Mouse (Mus musculus) limb, embryonic 13.5 days (tissue): ENCODE results near the gene Clec3a. TPM values are rescaled to one million over a fixed set of nuclear protein-coding genes. Genes with fewer than 3 reads are reported as not detected.

Source experiments
- ATAC-seq: fragments of 200-750 bp; cut with Nextera tagmentation; 2 replicates; pipeline ENCODE4 v1.8.0; 2017; ENCODE audit warnings: low read depth, moderate number of reproducible peaks, moderate TSS enrichment; ENCODE audit not compliant: low FRiP score
- H3K27ac ChIP-seq: fragments of 300-500 bp; sonication (generic); 2 replicates; pipeline ENCODE4 v1.5.1; 2015; ENCODE audit warnings: inconsistent platforms, mild to moderate bottlenecking, moderate library complexity
- H3K27me3 ChIP-seq: fragments of 300-500 bp; sonication (generic); 2 replicates; pipeline ENCODE4 v1.6.1; 2015; ENCODE audit warnings: mild to moderate bottlenecking, inconsistent platforms
- H3K36me3 ChIP-seq: fragments of 300-500 bp; sonication (generic); 2 replicates; pipeline ENCODE4 v1.6.1; 2015; ENCODE audit warnings: inconsistent platforms, mild to moderate bottlenecking, moderate library complexity
- H3K4me1 ChIP-seq: fragments of 300-500 bp; sonication (generic); 2 replicates; pipeline ENCODE4 v1.6.1; 2015; ENCODE audit warnings: inconsistent platforms
- H3K4me2 ChIP-seq: fragments of 300-500 bp; sonication (generic); replicated peaks from 2 replicates; pipeline ENCODE4 v1.6.1; 2015; ENCODE audit warnings: inconsistent platforms, mild to moderate bottlenecking, moderate library complexity
- H3K4me3 ChIP-seq: fragments of 300-500 bp; sonication (generic); 2 replicates; pipeline ENCODE4 v1.5.1; 2015; ENCODE audit warnings: moderate library complexity, mild to moderate bottlenecking, inconsistent platforms
- H3K9ac ChIP-seq: fragments of 300-500 bp; sonication (generic); 2 replicates; pipeline ENCODE4 v1.6.1; 2015; ENCODE audit warnings: mild to moderate bottlenecking, inconsistent platforms
- H3K9me3 ChIP-seq: fragments of 300-500 bp; sonication (generic); 2 replicates; pipeline ENCODE4 v1.6.1; 2016; ENCODE audit warnings: inconsistent platforms
- WGBS: fragments of 180-500 bp; shearing (Covaris S2); methylation state at CpG from one replicate; pipeline ENCODE4 v1.1.7; 2015; 5-methylcytosine and 5-hydroxymethylcytosine counted together
- polyA plus RNA-seq: library from polyadenylated mRNA; unstranded; fragments of >200 nt; fragmentation: Nextera tagmentation; extraction: Ambion mirVana; gene quantifications from 2 replicates; pipeline ENCODE4 v1.2.1, GENCODE M21; 2015

Gene Clec3a
- 0.88 and 0.94 TPM in 2 replicates for polyA plus RNA-seq

DNA sequence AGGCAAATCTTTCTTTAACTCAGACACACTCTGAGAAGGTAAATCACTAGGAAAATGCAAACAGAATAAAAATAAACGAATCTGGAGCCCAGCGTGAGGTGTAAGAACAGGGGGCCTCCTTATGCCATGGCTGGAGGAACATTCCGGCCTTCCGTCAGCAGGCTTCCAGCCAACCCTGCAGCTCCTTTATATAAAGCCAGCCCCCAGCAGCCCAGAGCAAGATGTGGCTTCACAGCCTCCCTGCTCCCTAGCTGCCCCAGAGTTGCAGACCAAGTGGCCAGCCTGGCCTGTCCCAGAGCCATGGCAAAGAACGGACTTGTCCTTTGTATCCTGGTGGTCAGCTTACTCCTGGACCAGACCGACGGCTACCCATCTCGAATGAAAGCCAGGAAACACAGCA lies at the start of gene Clec3a:
TSS of gene Clec3a (plus strand) at position 301 of the 400 bp plus-strand sequence.
- no peak within 1 kb of the TSS for H3K27ac ChIP-seq
- peaks cover 4% of the 10 kb centered on the region; the same call in 1 of the 2 replicates for H3K4me1 ChIP-seq
- no peak within 1 kb of the TSS for H3K4me2 ChIP-seq
- H3K9ac ChIP-seq, result no peak within 1 kb of the TSS
- H3K9me3 ChIP-seq, result peaks cover 6% of the 10 kb centered on the region; the same call in 1 of the 2 replicates
- no peaks in the 10 kb centered on the region for H3K36me3 ChIP-seq
- no peak within 1 kb of the TSS for H3K4me3 ChIP-seq
- ATAC-seq, result no peak
- WGBS, result 70% methylated on average over 8 of the region's 8 CpGs
- H3K27me3 ChIP-seq, result no peaks in the 10 kb centered on the region

- 0 out of 2 replicates have a peak, but pooled peaks cover 7% of the 10 kb centered on the region for H3K27me3 ChIP-seq
- peaks cover 4% of the 10 kb centered on the region; the same call in 1 of the 2 replicates for H3K4me1 ChIP-seq
- no peaks in the 10 kb centered on the region for H3K9me3 ChIP-seq
- H3K4me2 ChIP-seq, result peak overlapping the region; percentile 42
- H3K9ac ChIP-seq, result no peak overlapping the region
- ATAC-seq, result no peak
- 38% methylated on average over 27 of the region's 27 CpGs for WGBS
- no peaks in the 10 kb centered on the region for H3K36me3 ChIP-seq
- peak overlapping the region; percentile 5; the same call in 1 of the 2 replicates for H3K4me3 ChIP-seq
- H3K27ac ChIP-seq, result no peak overlapping the region
Observed at GRCm38 (mm10) chr8:114369038-114369976, 48.6 kb upstream of the Clec3a start.

- Histone ChIP-seq H3K36me3 (no peaks in the 10 kb centered on the region), H3K4me3 (no peak overlapping the region), H3K4me2 (no peak overlapping the region), H3K27ac (no peak overlapping the region), H3K9ac (no peak overlapping the region), H3K27me3 (0 out of 2 replicates have a peak, but pooled peaks cover 4% of the 10 kb centered on the region), H3K9me3 (no peaks in the 10 kb centered on the region), H3K4me1 (0 out of 2 replicates have a peak, but pooled peaks cover 7% of the 10 kb centered on the region)
- no peak for ATAC-seq
- 50% methylated on average over 6 of the region's 6 CpGs for WGBS
Observed at GRCm38 (mm10) chr8:114374390-114374789, 43.5 kb upstream of the Clec3a start.

DNA sequence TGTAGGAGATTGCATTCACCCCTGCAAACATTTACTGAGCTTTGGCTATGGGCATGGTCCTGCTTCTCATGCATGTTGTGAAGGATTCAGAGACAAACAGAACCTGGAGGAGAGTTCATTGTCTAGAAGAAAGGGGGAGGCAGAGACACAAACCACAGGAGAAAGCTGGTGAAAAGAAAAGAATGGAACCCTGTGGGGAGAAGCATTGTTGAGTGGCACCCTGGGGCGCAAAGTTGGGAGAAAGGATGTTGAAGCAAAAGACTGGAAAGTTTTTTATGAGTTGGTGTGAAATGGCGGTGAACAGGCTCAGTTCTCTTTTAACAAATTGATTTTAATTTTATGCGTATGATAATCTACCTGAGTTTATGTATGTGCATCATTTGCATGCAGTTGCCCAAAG lies 33.7 kb upstream of the Clec3a start:
- no peak for ATAC-seq
- H3K9ac ChIP-seq, result no peak overlapping the region
- H3K36me3 ChIP-seq, result no peaks in the 10 kb centered on the region
- no peaks in the 10 kb centered on the region for H3K9me3 ChIP-seq
- H3K4me1 ChIP-seq, result no peaks in the 10 kb centered on the region
- H3K4me2 ChIP-seq, result no peak overlapping the region
- H3K27me3 ChIP-seq, result no peaks in the 10 kb centered on the region
- WGBS, result 83% methylated on average over 3 of the region's 3 CpGs
- H3K27ac ChIP-seq, result no peak overlapping the region
- no peak overlapping the region for H3K4me3 ChIP-seq

- no peak overlapping the region for H3K4me2 ChIP-seq
- H3K9ac ChIP-seq, result no peak overlapping the region
- H3K36me3 ChIP-seq, result no peaks in the 10 kb centered on the region
- no peak for ATAC-seq
- no peaks in the 10 kb centered on the region for H3K27me3 ChIP-seq
- no peaks in the 10 kb centered on the region for H3K4me1 ChIP-seq
- 83% methylated on average over 4 of the region's 4 CpGs for WGBS
- H3K27ac ChIP-seq, result no peak overlapping the region
- H3K9me3 ChIP-seq, result no peaks in the 10 kb centered on the region
- H3K4me3 ChIP-seq, result no peak overlapping the region
Observed at GRCm38 (mm10) chr8:114387494-114387893, 30.4 kb upstream of the Clec3a start.

DNA sequence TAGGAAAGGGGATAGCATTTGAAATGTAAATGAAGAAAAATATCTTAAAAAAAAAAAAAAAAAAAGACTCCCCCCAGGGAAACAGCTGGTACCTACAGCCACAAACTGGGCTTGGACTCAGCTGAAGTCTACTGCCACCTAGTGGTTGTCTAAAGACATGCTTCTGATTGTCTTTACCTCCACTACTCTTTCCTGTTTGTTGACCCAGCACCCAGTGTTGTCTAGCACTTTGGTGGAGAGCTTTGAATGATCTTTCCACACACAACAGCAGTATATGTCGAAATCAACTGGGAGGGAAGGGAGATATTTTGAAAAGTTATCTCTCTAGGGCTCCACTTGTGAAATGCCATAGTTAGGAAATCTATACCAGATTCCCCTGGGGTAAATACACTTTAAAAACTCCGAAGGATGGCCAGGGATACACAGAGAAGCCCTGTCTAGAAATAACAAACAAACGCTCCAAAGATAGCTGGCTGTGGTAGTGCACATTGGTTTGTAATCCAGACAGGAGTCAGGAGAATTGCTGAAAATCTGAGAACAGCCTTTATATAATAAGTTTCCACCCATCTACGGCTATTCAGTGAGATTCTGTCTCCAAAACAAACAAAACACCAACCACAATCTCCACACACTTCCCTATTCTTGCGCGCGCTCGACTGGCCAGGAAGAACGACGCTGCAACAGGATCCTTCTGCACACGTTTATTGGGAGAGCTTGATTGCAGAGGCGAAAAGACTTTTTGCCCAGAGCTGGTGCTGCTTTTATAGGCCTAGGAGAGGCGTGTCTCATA lies 27.2 kb upstream of the Clec3a start:
- H3K9ac ChIP-seq, result no peak overlapping the region
- H3K27ac ChIP-seq, result no peak overlapping the region
- H3K4me3 ChIP-seq, result no peak overlapping the region
- no peaks in the 10 kb centered on the region for H3K9me3 ChIP-seq
- ATAC-seq, result no peak
- H3K4me2 ChIP-seq, result no peak overlapping the region
- no peaks in the 10 kb centered on the region for H3K4me1 ChIP-seq
- no peaks in the 10 kb centered on the region for H3K36me3 ChIP-seq
- no peaks in the 10 kb centered on the region for H3K27me3 ChIP-seq
- WGBS, result 88% methylated on average over 12 of the region's 13 CpGs

- Histone ChIP-seq H3K4me3 (no peak overlapping the region), H3K9me3 (no peaks in the 10 kb centered on the region), H3K4me2 (no peak overlapping the region), H3K27me3 (no peaks in the 10 kb centered on the region), H3K4me1 (no peaks in the 10 kb centered on the region), H3K27ac (no peak overlapping the region), H3K9ac (no peak overlapping the region), H3K36me3 (no peaks in the 10 kb centered on the region)
- WGBS, result 93% methylated on average over 5 of the region's 5 CpGs
- no peak for ATAC-seq
Observed at GRCm38 (mm10) chr8:114398326-114398725, 19.6 kb upstream of the Clec3a start.

GRCm38 (mm10) chr8:114399273-114399672 lies 18.6 kb upstream of the Clec3a start:
- no peak overlapping the region for H3K27ac ChIP-seq
- H3K36me3 ChIP-seq, result no peaks in the 10 kb centered on the region
- H3K4me1 ChIP-seq, result no peaks in the 10 kb centered on the region
- H3K4me3 ChIP-seq, result no peak overlapping the region
- 95% methylated on average over 5 of the region's 5 CpGs for WGBS
- no peak overlapping the region for H3K4me2 ChIP-seq
- no peak for ATAC-seq
- no peaks in the 10 kb centered on the region for H3K9me3 ChIP-seq
- no peak overlapping the region for H3K9ac ChIP-seq
- no peaks in the 10 kb centered on the region for H3K27me3 ChIP-seq

- H3K9ac ChIP-seq, result no peak overlapping the region
- no peak overlapping the region for H3K4me2 ChIP-seq
- no peak overlapping the region for H3K4me3 ChIP-seq
- no peak for ATAC-seq
- H3K4me1 ChIP-seq, result no peaks in the 10 kb centered on the region
- H3K27me3 ChIP-seq, result no peaks in the 10 kb centered on the region
- 73% methylated on average over 7 of the region's 7 CpGs for WGBS
- H3K9me3 ChIP-seq, result no peaks in the 10 kb centered on the region
- no peak overlapping the region for H3K27ac ChIP-seq
- no peaks in the 10 kb centered on the region for H3K36me3 ChIP-seq
Observed at GRCm38 (mm10) chr8:114401679-114402078, 16.2 kb upstream of the Clec3a start.

GRCm38 (mm10) chr8:114411421-114411820 lies 6.5 kb upstream of the Clec3a start:
- no peak overlapping the region for H3K4me3 ChIP-seq

DNA sequence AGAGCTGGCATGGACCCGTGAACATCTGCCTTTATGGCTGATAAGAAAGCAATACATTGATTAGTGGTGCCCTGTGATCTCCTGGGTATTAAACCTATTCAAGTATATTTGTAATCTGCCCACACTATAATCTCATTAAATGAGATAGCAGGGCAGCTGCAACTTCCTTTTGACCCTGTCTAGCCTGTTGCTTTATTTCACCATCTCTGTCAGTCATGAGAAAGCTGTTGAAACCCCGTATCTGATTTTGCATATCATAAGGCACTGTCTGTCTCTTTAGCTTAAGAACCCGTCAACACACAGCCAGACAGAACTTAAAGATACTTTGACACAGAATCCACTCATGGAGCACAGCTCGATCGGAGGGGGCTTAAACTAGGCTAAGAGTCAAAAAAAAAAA lies 600 bp downstream of the Clec3a start:
- no peaks in the 10 kb centered on the region for H3K36me3 ChIP-seq
- H3K27me3 ChIP-seq, result no peaks in the 10 kb centered on the region
- H3K4me1 ChIP-seq, result peaks cover 4% of the 10 kb centered on the region; the same call in 1 of the 2 replicates
- no peak overlapping the region for H3K9ac ChIP-seq
- ATAC-seq, result no peak
- peaks cover 6% of the 10 kb centered on the region; the same call in 1 of the 2 replicates for H3K9me3 ChIP-seq
- no peak overlapping the region for H3K27ac ChIP-seq
- H3K4me3 ChIP-seq, result no peak overlapping the region
- 85% methylated on average over 5 of the region's 5 CpGs for WGBS
- no peak overlapping the region for H3K4me2 ChIP-seq

More at GRCm38 (mm10) chr8:114411421-114411820, 6.5 kb upstream of the Clec3a start:
- Histone ChIP-seq H3K36me3 (no peaks in the 10 kb centered on the region), H3K27ac (no peak overlapping the region), H3K4me2 (no peak overlapping the region), H3K4me1 (no peaks in the 10 kb centered on the region), H3K27me3 (no peaks in the 10 kb centered on the region), H3K9ac (no peak overlapping the region), H3K9me3 (peaks cover 6% of the 10 kb centered on the region; the same call in 1 of the 2 replicates)
- 80% methylated on average over 3 of the region's 3 CpGs for WGBS
- no peak for ATAC-seq

DNA sequence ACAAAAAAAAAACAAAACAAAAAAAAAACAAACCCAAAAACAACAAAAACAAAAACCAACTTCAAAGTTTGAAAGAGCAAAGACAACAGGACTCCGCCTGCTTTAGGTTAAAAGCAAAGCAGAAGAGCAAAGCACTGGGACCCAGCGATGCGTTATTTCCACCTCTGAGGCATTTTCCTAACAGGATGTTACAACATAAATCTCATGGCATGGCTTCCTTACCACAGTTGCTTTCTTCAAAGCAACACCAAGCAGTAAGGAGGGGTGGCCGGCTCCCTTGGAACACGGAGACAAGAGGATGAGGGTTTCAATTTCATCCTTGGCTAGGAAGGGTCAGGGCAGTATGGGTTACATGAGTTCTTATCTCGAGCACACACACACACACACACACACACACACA lies 1.0 kb downstream of the Clec3a start:
- Histone ChIP-seq H3K9ac (no peak overlapping the region), H3K4me1 (peaks cover 4% of the 10 kb centered on the region; the same call in 1 of the 2 replicates), H3K4me3 (no peak overlapping the region), H3K36me3 (no peaks in the 10 kb centered on the region), H3K27me3 (no peaks in the 10 kb centered on the region), H3K4me2 (no peak overlapping the region), H3K9me3 (peaks cover 5% of the 10 kb centered on the region; the same call in 1 of the 2 replicates), H3K27ac (no peak overlapping the region)
- no peak for ATAC-seq
- WGBS, result 65% methylated on average over 6 of the region's 6 CpGs
